Comparison of ENCODE assay signal across 8 mouse cellular contexts in the genomic region with DNA sequence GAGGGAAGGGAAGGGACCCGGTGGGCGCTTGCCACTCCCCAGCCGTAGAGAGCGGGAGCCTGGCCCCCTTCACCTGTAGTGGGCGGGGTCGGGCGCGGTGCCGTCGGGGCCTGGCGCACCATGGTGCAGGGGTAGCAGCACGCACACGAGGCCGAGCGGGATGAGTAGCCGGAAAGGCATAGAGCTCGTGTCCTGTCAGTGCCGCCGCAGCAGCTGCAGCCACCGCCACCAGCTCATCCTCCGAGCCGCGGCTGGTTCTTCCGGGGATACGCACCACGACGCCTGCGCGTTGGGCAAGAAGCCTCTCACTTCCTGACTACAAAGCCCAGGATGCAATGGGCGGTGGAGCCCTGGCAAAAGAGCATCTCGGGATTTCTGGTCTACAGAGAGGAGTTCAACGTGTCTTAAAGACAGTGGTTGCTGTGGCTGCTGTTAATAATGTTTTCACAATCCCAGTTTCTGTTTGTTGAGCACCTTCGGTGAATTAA. TPM values are rescaled to one million over a fixed set of nuclear protein-coding genes. Genes with fewer than 3 reads are reported as not detected.
DNase-seq lines count a peak whose midpoint lies in the region; ATAC-seq and TF ChIP-seq lines count a peak whose summit lies in the region.

A gene (minus strand): TSS at position 318 of the 488 bp plus-strand sequence.

- peak; percentile 89 for TF ChIP-seq POLR2A in cortical plate, adult 2 months (IDR thresholded peaks at IDR 0.05; ENCODE audit: extremely low read depth, insufficient read depth, low read length)

- peak; percentile 98 for ATAC-seq in activated CD4-positive, CD25-positive, alpha-beta regulatory T cell, adult 4 months

- no peaks in the 10 kb centered on the region for H3K9me3 ChIP-seq in megakaryocyte, embryonic 14.5 days

- H3K27ac ChIP-seq in cortical plate, adult 2 months (ENCODE audit: insufficient read depth, low read length): no peak within 1 kb of the TSS

- peak within 1 kb of the TSS; percentile 52 for H3K4me3 ChIP-seq in cortical plate, adult 2 months (ENCODE audit: insufficient read depth, low read length)
- H3K4me3 ChIP-seq in megakaryocyte, embryonic 14.5 days (replicated peaks): peak within 1 kb of the TSS; percentile 99

- peaks cover 4% of the 10 kb centered on the region for H3K4me1 ChIP-seq in cortical plate, adult 2 months (ENCODE audit: control insufficient read depth, insufficient read depth, low read length)
- peaks cover 46% of the 10 kb centered on the region for H3K4me1 ChIP-seq in megakaryocyte, embryonic 14.5 days

- peaks cover 21% of the 10 kb centered on the region for H3K36me3 ChIP-seq in megakaryocyte, embryonic 14.5 days (replicated peaks; ENCODE audit: low read length)

- peak; percentile 79 to 86 for DNase-seq in gastrocnemius, adult 8-10 months (ENCODE audit: low spot score in 2 of 2)
- DNase-seq in hindlimb bud, embryonic 11.5 days (ENCODE audit: extremely low spot score, low read depth, low spot score): peak; percentile 54
- DNase-seq in left cerebral cortex, adult 8-10 months (ENCODE audit: low spot score in 2 of 2): peak; percentile 76 to 88
- peak; percentile 96 for DNase-seq in right cerebral cortex, postnatal 10 days (ENCODE audit: low spot score in 2 of 2)
- DNase-seq in urinary bladder, postnatal 25 days (ENCODE audit: low spot score): peak; percentile 88

- H3K27me3 ChIP-seq in megakaryocyte, embryonic 14.5 days (replicated peaks): peaks cover 10% of the 10 kb centered on the region

- TF ChIP-seq CTCF in cortical plate, adult 2 months (IDR thresholded peaks at IDR 0.05; ENCODE audit: extremely low read depth, insufficient read depth, low read length): no peak

RNA-seq across cellular contexts. Expression of the gene that starts here (rescaled TPM):
- polyA plus RNA-seq in activated CD4-positive, CD25-positive, alpha-beta regulatory T cell, adult 4 months (2017; shearing (Covaris generic)): 10 to 100 TPM; 39.9 to 45.0 TPM
- 39.5 and 39.7 TPM in 2 replicates for polyA plus RNA-seq in cortical plate, adult 2 months (2012; rRNA removed)
- 1 to 10 TPM; 3.1 to 4.5 (median 3.8) TPM for total RNA-seq in gastrocnemius, adult 8-10 months (2022)
- 10 to 100 TPM; 21.9 to 23.9 (median 23.3) TPM for total RNA-seq in left cerebral cortex, adult 8-10 months (2022)
- polyA plus RNA-seq in megakaryocyte, embryonic 14.5 days (2012; ENCODE audit: insufficient read depth, low replicate concordance): 90.3 and 158 TPM in 2 replicates

Comparison
In these comparisons a context has a peak if more than half of its experiments do, and no peak if none do; other contexts are left out.
1. RNA of the gene that starts here (total RNA-seq): 21.9 to 23.9 TPM in left cerebral cortex, adult 8-10 months; 3.1 to 4.5 TPM in gastrocnemius, adult 8-10 months; every median in the first group is over 4 times any median in the second.
2. Peak in every context shown above with its lines, with median percentiles within 50 percentile points of each other: DNase-seq.